Mouse (Mus musculus) stomach, embryonic 16.5 days (tissue): ENCODE measurements around the gene Dnajc17. TPM values are rescaled to one million over a fixed set of nuclear protein-coding genes. Genes with fewer than 3 reads are reported as not detected.

Experiments used
- ATAC-seq: fragments of 200-750 bp; cut with Nextera tagmentation; 2 replicates; pipeline ENCODE4 v1.8.0; 2017; ENCODE audit warnings: moderate number of reproducible peaks, moderate TSS enrichment; ENCODE audit not compliant: insufficient read depth, low FRiP score
- H3K27ac ChIP-seq: fragments of 300-500 bp; sonication (generic); 2 replicates; pipeline ENCODE4 v1.5.1; 2014; ENCODE audit warnings: low read length
- H3K27me3 ChIP-seq: fragments of 300-500 bp; sonication (generic); 2 replicates; pipeline ENCODE4 v1.6.1; 2014; ENCODE audit warnings: low read length, control low read depth, mixed read lengths; ENCODE audit not compliant: control insufficient read depth, insufficient read depth
- H3K36me3 ChIP-seq: fragments of 300-500 bp; sonication (generic); 2 replicates; pipeline ENCODE4 v1.6.1; 2014; ENCODE audit warnings: low read length; ENCODE audit not compliant: control insufficient read depth, insufficient read depth
- H3K4me1 ChIP-seq: fragments of 300-500 bp; sonication (generic); 2 replicates; pipeline ENCODE4 v1.6.1; 2014; ENCODE audit warnings: low read length, control low read depth, mixed read lengths; ENCODE audit not compliant: control insufficient read depth, insufficient read depth
- H3K4me2 ChIP-seq: fragments of 300-500 bp; sonication (generic); 2 replicates; pipeline ENCODE4 v1.6.1; 2014; ENCODE audit warnings: low read depth, low read length, mixed read lengths
- H3K4me3 ChIP-seq: fragments of 300-500 bp; sonication (generic); replicated peaks from 2 replicates; pipeline ENCODE4 v1.5.1; 2014; ENCODE audit warnings: mild to moderate bottlenecking, low read length
- H3K9ac ChIP-seq: fragments of 300-500 bp; sonication (generic); 2 replicates; pipeline ENCODE4 v1.6.1; 2014; ENCODE audit warnings: low read length
- H3K9me3 ChIP-seq: fragments of 300-500 bp; sonication (generic); replicated peaks from 2 replicates; pipeline ENCODE4 v1.6.1; 2016; ENCODE audit warnings: low read length, control low read depth; ENCODE audit not compliant: control insufficient read depth
- WGBS: fragments of 180-500 bp; shearing (Covaris S2); extraction: QIAGEN DNeasy Blood & Tissue Kit; methylation state at CpG from one replicate; pipeline ENCODE4 v1.1.7; 2014; 5-methylcytosine and 5-hydroxymethylcytosine counted together
- polyA plus RNA-seq: library from polyadenylated mRNA; unstranded; fragments of >200 nt; fragmentation: Nextera tagmentation; extraction: Ambion mirVana; gene quantifications from 2 replicates; pipeline ENCODE4 v1.2.1, GENCODE M21; 2015

The Dnajc17 gene
- polyA plus RNA-seq, 1 experiment from 2014 or later = 16.7 TPM

DNA sequence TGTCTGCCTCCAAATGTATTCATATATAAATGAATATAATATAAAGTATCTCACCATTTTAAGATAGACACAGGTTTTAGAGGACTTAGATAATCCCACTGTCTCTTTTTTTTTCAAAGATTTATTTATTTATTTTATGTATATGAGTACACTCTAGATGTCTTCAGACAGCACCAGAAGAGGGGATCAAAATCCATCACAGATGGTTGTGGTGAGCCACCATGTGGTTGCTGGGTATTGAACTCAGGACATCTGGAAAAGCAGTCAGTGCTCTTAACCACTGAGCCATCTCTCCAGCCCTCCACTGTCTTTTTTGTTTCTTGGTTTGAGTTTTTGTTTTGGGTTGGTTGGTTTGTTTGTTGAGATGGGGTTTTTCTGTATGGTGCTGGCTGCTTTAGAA lies 50.8 kb downstream of the Dnajc17 start:
- Histone ChIP-seq H3K9me3 (no peaks in the 10 kb centered on the region), H3K4me2 (no peak overlapping the region), H3K27ac (no peak overlapping the region), H3K9ac (no peak overlapping the region), H3K4me3 (no peak overlapping the region), H3K27me3 (no peaks in the 10 kb centered on the region), H3K36me3 (0 out of 2 replicates have a peak, but pooled peaks cover 4% of the 10 kb centered on the region), H3K4me1 (peaks cover 8% of the 10 kb centered on the region; the same call in 1 of the 2 replicates)
- ATAC-seq = no peak

DNA sequence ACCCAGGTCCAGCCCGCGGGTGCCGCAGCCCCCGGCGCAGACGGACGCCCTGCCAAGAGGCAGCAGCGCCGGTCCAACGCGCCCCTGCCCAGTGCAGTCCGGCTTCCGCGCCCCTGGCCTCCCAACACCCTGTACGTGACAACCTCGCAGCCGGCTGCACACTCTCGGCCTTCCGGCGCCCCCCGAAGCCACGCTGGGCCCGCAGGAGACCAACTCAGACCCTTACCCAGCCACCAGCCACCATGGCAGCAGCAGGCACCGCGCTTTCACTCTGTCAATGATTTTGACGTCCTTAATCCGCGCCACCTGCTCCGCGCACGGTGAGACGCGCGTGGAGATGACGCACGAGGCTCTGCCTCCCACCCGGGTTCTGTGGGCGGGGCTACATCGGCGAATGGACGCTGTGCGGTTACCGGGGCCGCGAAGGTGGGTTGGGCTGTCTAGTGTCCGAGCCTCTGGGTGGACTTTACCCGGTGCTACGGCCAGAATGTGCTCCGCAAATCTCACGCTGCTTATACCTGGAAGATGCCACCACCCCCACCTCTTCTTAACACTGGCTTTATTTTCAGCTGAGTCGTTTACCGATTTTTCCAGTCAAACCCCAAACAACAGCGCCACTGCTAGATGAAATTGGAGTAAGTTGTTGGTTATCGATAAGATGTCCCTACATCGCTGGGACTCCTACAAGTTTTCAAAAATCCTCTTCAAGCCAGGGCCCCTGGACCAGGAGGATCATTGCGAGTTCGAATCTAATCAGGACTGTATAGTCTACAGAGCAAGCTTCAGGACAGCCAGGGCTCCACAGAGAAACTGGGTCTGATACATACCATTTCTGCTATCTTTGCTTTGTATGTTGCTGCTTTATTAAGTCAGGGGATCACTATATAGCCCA lies 51.7 kb downstream of the Dnajc17 start, which contains the start of gene Rmdn3:
TSS of gene Rmdn3 (minus strand) at position 354 of the 892 bp plus-strand sequence.
- Histone ChIP-seq H3K4me1 (peaks cover 8% of the 10 kb centered on the region; the same call in 1 of the 2 replicates), H3K27me3 (no peaks in the 10 kb centered on the region), H3K4me2 (peak within 1 kb of the TSS; percentile 68), H3K27ac (no peak within 1 kb of the TSS), H3K36me3 (0 out of 2 replicates have a peak, but pooled peaks cover 4% of the 10 kb centered on the region), H3K9ac (peak within 1 kb of the TSS; percentile 91), H3K4me3 (peak within 1 kb of the TSS; percentile 90), H3K9me3 (no peaks in the 10 kb centered on the region)
- ATAC-seq = peak; percentile 89
- under 1% methylated on average over 57 of the region's 57 CpGs for WGBS

DNA sequence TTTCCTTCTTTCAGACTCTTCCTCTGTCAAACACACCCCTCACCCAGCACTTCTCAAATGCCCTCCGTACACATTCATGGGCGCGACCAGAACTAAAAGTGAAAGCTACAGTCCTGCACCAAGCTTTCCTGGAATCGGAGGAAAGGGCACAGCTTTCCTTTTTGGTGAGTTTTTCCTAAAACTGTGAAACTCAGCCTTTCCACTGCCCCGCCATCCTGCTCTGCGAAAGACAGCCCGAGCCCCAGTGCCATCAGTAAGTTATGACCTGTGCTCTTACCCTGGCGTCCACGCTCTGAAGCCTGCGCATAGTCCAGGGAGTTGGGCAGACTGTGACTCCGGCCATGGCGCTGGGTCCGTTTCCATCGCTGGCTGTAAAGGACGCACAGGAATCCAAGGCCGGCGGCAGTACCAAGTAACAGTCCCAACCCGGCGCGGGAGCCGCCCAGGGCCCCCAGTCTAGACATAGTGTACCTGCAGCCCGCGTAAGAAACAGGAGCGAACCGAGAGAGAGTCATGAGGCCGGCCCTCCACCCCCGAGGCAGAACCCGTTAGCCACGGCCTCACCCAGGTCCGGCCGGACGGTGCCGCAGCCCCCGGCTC lies 52.4 kb downstream of the Dnajc17 start:
- no peak overlapping the region for H3K27ac ChIP-seq
- H3K9me3 ChIP-seq = no peaks in the 10 kb centered on the region
- H3K4me1 ChIP-seq = peaks cover 8% of the 10 kb centered on the region; the same call in 1 of the 2 replicates
- H3K9ac ChIP-seq = peak overlapping the region; percentile 91
- 4% methylated on average over 33 of the region's 34 CpGs for WGBS
- no peaks in the 10 kb centered on the region for H3K27me3 ChIP-seq
- peak; percentile 52 for ATAC-seq
- H3K4me3 ChIP-seq = peak overlapping the region; percentile 90
- H3K4me2 ChIP-seq = peak overlapping the region; percentile 68
- H3K36me3 ChIP-seq = 0 out of 2 replicates have a peak, but pooled peaks cover 4% of the 10 kb centered on the region

DNA sequence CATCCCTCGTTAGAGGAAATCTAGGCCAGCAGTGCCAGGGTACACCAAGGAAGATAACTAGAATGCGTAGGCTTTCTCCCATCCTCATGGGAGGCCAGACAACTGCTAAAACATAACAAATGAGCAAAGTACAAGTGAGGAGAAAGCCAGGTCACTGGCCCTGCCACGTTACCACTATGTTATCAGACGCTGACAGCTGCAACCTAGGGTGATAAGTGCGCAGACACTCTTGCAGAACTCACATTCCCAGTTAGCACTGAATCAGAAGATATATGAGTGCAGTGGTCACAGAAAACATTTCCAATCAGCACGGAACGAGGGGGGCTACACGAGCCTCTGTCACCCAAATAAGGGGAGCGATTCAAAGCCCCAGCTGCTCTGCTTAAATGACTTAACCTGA lies 53.2 kb downstream of the Dnajc17 start:
- H3K4me3 ChIP-seq = 0 out of 2 replicates have a peak overlapping the region, but pooled peaks have one; percentile 90
- H3K4me2 ChIP-seq = peak overlapping the region; percentile 68
- no peak for ATAC-seq
- H3K9me3 ChIP-seq = no peaks in the 10 kb centered on the region
- peaks cover 8% of the 10 kb centered on the region; the same call in 1 of the 2 replicates for H3K4me1 ChIP-seq
- no peak overlapping the region for H3K27ac ChIP-seq
- H3K9ac ChIP-seq = peak overlapping the region; percentile 22; the same call in 1 of the 2 replicates
- H3K27me3 ChIP-seq = no peaks in the 10 kb centered on the region
- 63% methylated on average over 9 of the region's 9 CpGs for WGBS
- 0 out of 2 replicates have a peak, but pooled peaks cover 4% of the 10 kb centered on the region for H3K36me3 ChIP-seq

DNA sequence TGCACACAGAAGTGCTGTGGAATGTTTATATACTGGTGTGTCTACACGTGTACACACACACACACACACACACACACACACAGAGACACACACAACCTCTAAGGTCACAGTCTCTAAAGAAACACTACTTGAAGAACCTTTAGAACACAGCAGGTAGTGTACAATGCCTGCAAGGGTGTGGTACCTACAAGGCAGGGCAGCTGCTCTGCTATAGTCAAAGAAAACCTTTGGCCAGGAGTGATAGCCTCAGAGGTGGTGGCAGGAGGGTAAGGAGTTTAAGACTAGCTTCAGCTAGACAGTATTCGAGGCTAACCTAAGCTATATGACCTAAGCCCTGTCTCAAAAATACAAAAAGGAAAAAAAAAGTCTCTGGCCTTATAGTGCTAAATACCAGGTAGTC lies 53.9 kb downstream of the Dnajc17 start:
- Histone ChIP-seq H3K36me3 (0 out of 2 replicates have a peak, but pooled peaks cover 4% of the 10 kb centered on the region), H3K27ac (no peak overlapping the region), H3K4me2 (no peak overlapping the region), H3K9me3 (no peaks in the 10 kb centered on the region), H3K9ac (no peak overlapping the region), H3K27me3 (no peaks in the 10 kb centered on the region), H3K4me3 (no peak overlapping the region), H3K4me1 (peaks cover 8% of the 10 kb centered on the region; the same call in 1 of the 2 replicates)
- WGBS = 73% methylated on average over 2 of the region's 2 CpGs
- ATAC-seq = no peak; the same call in 1 of the 2 replicates

DNA sequence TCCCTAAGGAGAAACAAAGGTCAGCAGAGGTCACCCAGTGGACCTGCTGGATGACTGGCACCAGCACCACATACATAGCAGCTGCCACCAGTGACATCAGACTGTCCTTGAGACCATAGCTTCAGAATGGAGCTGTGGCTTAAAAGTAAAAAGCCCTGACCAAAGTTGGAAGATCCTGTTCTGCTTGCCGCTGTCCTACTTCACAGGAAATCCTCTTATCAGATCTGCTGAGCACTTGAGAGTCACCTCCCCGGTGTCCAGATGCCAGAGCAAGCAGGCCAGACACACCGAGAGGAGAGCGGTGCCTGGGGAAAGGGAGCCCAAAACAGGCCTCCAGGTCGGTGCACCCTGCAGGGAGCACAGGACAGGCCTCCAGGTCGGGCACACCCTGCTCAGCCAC lies 56.3 kb downstream of the Dnajc17 start:
- H3K27ac ChIP-seq = no peak overlapping the region
- H3K4me3 ChIP-seq = no peak overlapping the region
- no peak overlapping the region for H3K9ac ChIP-seq
- H3K36me3 ChIP-seq = 0 out of 2 replicates have a peak, but pooled peaks cover 4% of the 10 kb centered on the region
- 87% methylated on average over 6 of the region's 6 CpGs for WGBS
- peaks cover 8% of the 10 kb centered on the region; the same call in 1 of the 2 replicates for H3K4me1 ChIP-seq
- ATAC-seq = no peak
- no peaks in the 10 kb centered on the region for H3K27me3 ChIP-seq
- no peaks in the 10 kb centered on the region for H3K9me3 ChIP-seq
- no peak overlapping the region for H3K4me2 ChIP-seq

GRCm38 (mm10) chr2:119147775-119148174 lies 60.8 kb downstream of the Dnajc17 start:
- Histone ChIP-seq H3K9ac (no peak overlapping the region), H3K27ac (no peak overlapping the region), H3K4me3 (no peak overlapping the region), H3K36me3 (peaks cover 14% of the 10 kb centered on the region), H3K4me2 (no peak overlapping the region), H3K27me3 (no peaks in the 10 kb centered on the region), H3K4me1 (no peaks in the 10 kb centered on the region), H3K9me3 (no peaks in the 10 kb centered on the region)
- 91% methylated on average over 8 of the region's 8 CpGs for WGBS
- no peak for ATAC-seq

DNA sequence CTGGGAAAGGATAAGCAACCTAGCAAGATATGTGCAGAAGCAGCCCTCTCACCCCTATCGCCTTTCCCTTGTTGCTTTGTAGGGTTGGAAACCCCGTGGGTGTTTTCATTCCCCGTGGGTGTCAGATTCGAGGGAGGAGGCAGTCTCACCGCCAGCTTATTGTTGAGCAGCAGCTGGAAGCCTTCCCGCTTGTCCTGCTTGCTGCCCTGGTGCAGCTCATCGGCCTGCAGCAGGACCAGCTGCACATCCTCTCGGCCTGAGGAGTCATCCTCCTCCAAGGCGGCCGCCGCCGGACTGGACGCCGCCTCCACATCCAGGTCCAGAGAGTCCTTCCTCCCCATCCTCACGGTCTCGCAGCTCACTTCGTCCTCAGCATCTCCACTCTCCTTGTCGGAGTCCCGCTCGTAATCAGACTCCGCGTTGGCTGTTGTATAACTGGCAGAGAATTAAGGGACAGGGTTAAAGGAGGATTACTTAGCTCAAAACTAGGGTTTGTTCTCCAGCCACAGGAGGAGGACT lies 61.4 kb downstream of the Dnajc17 start:
- H3K36me3 ChIP-seq = peaks cover 16% of the 10 kb centered on the region
- H3K4me1 ChIP-seq = no peaks in the 10 kb centered on the region
- H3K4me3 ChIP-seq = no peak overlapping the region
- H3K9me3 ChIP-seq = no peaks in the 10 kb centered on the region
- WGBS = 82% methylated on average over 22 of the region's 22 CpGs
- no peak overlapping the region for H3K27ac ChIP-seq
- no peak overlapping the region for H3K4me2 ChIP-seq
- H3K27me3 ChIP-seq = no peaks in the 10 kb centered on the region
- no peak for ATAC-seq
- no peak overlapping the region for H3K9ac ChIP-seq

DNA sequence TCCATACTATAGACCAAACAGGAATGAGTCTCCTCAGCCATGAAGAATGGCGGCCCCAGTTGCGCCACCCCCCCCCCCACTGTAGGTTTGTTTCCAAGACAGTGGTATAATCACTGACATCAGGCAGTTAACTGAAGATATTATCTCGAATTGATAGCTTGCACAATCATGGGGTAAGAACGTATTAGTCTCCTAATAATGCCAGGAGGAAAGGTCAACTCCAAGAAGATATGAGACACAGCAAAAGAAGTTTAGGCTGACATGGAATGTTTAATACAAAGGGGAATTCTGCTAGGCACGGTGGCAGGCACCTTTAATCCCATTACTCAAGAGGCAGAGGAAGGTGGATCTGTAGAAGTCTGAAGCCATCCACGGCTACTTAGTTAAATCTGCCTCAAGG lies 62.2 kb downstream of the Dnajc17 start:
- WGBS = 85% methylated on average over 6 of the region's 6 CpGs
- no peaks in the 10 kb centered on the region for H3K4me1 ChIP-seq
- H3K27ac ChIP-seq = no peak overlapping the region
- H3K27me3 ChIP-seq = no peaks in the 10 kb centered on the region
- peaks cover 21% of the 10 kb centered on the region for H3K36me3 ChIP-seq
- H3K9ac ChIP-seq = no peak overlapping the region
- no peak for ATAC-seq
- H3K4me3 ChIP-seq = no peak overlapping the region
- H3K4me2 ChIP-seq = no peak overlapping the region
- no peaks in the 10 kb centered on the region for H3K9me3 ChIP-seq
